Mouse (Mus musculus) embryonic facial prominence, embryonic 10.5 days (tissue): ENCODE results near the gene Cldn2. TPM values are rescaled to one million over a fixed set of nuclear protein-coding genes. Genes with fewer than 3 reads are reported as not detected.

Experiments
- DNase-seq: peaks from one replicate; pipeline ENCODE4 v3.0.0-alpha.2; 2017; ENCODE audit warnings: low spot score
- H3K27ac ChIP-seq: fragments of 300-500 bp; sonication (generic); replicated peaks from 2 replicates; pipeline ENCODE4 v1.5.1; 2016; ENCODE audit warnings: mild to moderate bottlenecking
- H3K27me3 ChIP-seq: fragments of 300-500 bp; sonication (generic); replicated peaks from 2 replicates; pipeline ENCODE4 v1.6.1; 2016; ENCODE audit warnings: low read depth, mild to moderate bottlenecking; ENCODE audit not compliant: poor library complexity, severe bottlenecking
- H3K36me3 ChIP-seq: fragments of 300-500 bp; sonication (generic); replicated peaks from 2 replicates; pipeline ENCODE4 v1.6.1; 2016; ENCODE audit warnings: mild to moderate bottlenecking, moderate library complexity
- H3K4me1 ChIP-seq: fragments of 300-500 bp; sonication (generic); 2 replicates; pipeline ENCODE4 v1.6.1; 2016
- H3K4me3 ChIP-seq: fragments of 300-500 bp; sonication (generic); 2 replicates; pipeline ENCODE4 v1.5.1; 2016; ENCODE audit warnings: mild to moderate bottlenecking, moderate library complexity
- H3K9me3 ChIP-seq: fragments of 300-500 bp; sonication (generic); 2 replicates; pipeline ENCODE4 v1.6.1; 2016; ENCODE audit warnings: mild to moderate bottlenecking
- WGBS: fragments of 180-500 bp; shearing (Covaris S2); methylation state at CpG from one replicate; pipeline ENCODE4 v1.1.7; 2016; 5-methylcytosine and 5-hydroxymethylcytosine counted together
- polyA plus RNA-seq: library from polyadenylated mRNA; unstranded; fragments of >200 nt; fragmentation: Nextera tagmentation; extraction: Ambion mirVana; gene quantifications from 2 replicates; pipeline ENCODE4 v1.2.1, GENCODE M21; 2016

Cldn2 gene
- polyA plus RNA-seq, 1 experiment from 2014 or later = 0.15 TPM

DNA sequence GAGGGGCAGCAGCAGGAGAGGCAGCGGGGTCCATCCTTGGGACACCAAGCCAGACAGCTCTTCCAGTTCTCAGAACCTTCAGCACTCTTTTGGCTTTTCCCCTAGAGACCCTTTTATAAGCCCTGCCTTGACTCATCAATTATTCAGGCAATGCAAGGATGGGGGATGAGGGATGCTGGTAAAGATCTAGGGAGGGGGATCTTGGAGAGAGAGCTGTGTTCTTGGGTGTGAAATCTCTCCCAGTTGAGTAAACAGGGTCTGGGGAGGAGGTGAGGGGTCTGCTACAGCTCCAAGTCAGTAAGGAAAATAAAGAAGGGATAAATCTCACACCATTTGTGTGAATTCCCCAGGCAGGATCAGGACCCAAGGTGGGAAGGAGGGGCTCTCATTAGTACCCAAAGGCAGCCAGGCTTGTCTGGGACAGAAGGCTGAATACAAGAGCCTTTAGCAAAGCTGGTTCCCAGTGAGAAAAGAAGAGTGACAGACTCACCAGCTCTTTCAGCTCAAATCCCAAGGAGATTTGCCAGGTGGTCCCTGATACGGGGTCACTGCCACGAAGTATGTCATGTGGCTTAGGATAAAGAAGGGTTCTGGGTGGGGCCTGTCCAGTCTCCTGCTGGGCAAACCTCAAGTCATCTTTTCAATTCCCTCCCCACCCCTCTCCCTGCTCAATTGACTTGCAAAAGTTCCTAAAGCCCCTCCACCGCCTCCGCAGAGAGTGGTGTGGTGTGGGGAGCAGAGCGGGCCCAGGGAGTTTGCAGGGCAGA lies 18.2 kb upstream of the Cldn2 start, which contains the start of gene Ripply1:
Gene Ripply1 (minus strand): TSS at position 76 of the 767 bp plus-strand sequence.
- WGBS = 34% methylated on average over 6 of the region's 6 CpGs
- Histone ChIP-seq H3K9me3 (no peaks in the 10 kb centered on the region), H3K4me3 (no peak within 1 kb of the TSS), H3K4me1 (peaks cover 6% of the 10 kb centered on the region; the same call in 1 of the 2 replicates), H3K27ac (no peak within 1 kb of the TSS), H3K36me3 (no peaks in the 10 kb centered on the region), H3K27me3 (peaks cover 86% of the 10 kb centered on the region)
- no peak for DNase-seq

DNA sequence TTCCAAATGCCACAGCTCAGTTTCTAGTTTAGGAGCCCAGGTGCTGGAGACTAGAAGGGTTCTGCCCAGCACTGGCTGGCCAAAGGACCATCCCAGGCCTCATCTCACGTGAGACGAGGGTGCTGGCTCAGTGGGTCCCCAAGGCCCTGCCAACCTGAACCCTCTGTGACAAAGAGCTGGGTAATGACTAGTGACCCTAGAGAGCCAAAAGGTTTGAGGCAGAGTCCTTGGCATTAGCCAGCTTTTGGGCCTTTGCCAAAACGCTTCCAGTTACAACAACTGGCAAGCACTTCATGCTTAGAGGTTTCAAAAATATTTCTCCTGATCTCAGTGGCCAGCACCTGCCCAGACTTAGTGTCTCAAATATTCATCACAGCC lies 17.6 kb upstream of the Cldn2 start:
- H3K4me3 ChIP-seq = no peak overlapping the region
- 57% methylated on average over 3 of the region's 3 CpGs for WGBS
- no peaks in the 10 kb centered on the region for H3K9me3 ChIP-seq
- H3K36me3 ChIP-seq = no peaks in the 10 kb centered on the region
- H3K27ac ChIP-seq = no peak overlapping the region
- H3K4me1 ChIP-seq = peaks cover 6% of the 10 kb centered on the region; the same call in 1 of the 2 replicates
- peaks cover 82% of the 10 kb centered on the region for H3K27me3 ChIP-seq
- no peak for DNase-seq

DNA sequence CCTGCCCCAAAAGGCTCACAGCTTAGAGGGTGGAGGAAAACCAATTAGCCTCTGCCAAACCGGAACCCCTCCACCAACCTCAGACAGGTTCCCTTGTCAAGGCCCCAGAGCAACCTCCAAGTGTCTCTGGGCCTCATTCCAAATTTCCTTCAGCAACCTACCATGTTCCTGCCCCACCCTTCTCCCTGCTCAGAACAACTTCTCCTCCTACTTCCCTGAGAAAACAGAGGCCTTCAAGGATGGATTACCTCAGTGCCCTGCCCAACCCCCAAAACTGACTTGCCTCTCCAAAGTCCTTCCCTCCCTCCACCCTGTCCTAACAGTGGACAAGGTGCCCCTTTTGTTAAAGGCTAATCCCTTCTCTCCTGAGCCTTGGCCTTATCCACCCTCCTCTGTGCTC lies 14.9 kb upstream of the Cldn2 start:
- Histone ChIP-seq H3K9me3 (no peaks in the 10 kb centered on the region), H3K4me1 (peaks cover 6% of the 10 kb centered on the region; the same call in 1 of the 2 replicates), H3K27me3 (peaks cover 76% of the 10 kb centered on the region), H3K4me3 (no peak overlapping the region), H3K36me3 (no peaks in the 10 kb centered on the region), H3K27ac (no peak overlapping the region)
- 45% methylated on average over 1 of the region's 1 CpGs for WGBS
- DNase-seq = no peak

DNA sequence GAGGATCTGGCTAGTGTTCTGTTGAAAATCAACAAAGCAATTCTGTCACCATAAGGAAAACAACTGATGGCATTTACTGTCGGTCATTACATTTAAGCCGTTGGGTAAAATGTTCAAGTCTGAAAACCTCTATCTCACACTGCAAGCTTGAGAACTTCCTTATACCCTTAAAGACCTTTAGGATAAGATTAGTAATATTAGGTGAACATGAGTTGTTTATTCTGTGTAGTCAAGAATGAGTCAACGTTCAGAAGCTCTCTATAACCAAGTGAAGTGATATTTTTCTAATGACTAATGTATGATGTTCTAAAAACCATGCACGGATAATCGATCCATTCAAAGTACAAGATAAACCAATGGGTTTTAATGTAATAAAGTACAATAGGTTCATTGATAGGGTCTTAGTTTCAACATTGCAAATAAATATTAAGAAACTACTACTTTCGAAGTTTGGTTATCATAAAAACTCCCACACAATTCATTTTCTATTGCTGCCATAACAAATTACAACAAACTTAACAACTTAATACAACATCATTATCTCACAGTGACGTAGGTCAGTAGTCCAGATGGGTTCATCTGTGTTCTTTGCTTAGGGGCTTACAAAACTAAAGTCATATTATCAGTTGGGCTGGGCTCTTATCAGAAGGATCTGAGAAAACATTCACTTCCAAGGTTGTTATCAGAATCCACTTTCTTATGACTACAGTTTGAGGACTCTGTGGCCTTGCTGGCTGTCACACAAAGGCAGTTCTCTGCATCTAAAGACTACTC lies 6.4 kb upstream of the Cldn2 start:
- Histone ChIP-seq H3K27ac (no peak overlapping the region), H3K9me3 (no peaks in the 10 kb centered on the region), H3K4me1 (no peaks in the 10 kb centered on the region), H3K4me3 (no peak overlapping the region), H3K27me3 (peaks cover 88% of the 10 kb centered on the region), H3K36me3 (no peaks in the 10 kb centered on the region)
- WGBS = 86% methylated on average over 7 of the region's 7 CpGs
- DNase-seq = no peak

DNA sequence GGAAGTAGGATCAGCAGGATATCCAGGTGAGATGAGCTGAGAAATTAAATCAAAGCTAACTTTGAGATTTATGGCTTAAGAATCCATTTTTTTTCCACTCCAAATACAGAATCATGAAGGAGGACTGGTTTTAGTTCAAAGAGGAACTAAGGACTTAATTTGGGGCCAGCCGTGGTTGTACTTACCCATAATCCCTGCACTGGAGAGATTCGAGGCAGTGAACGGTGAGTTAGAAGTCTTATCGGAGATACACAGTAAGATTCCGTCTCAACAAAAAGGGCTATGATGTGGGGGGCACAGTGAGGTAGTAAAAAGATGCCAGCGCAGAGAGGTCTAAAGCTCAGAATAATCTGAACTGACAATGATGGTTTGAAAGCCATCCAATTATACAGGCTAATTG lies 4.6 kb upstream of the Cldn2 start:
- 78% methylated on average over 6 of the region's 6 CpGs for whole genome bisulfite sequencing
- no peak overlapping the region for H3K27ac ChIP-seq
- no peaks in the 10 kb centered on the region for H3K4me1 ChIP-seq
- peaks cover 88% of the 10 kb centered on the region for H3K27me3 ChIP-seq
- no peak for DNase-seq
- H3K9me3 ChIP-seq = no peaks in the 10 kb centered on the region
- no peak overlapping the region for H3K4me3 ChIP-seq
- H3K36me3 ChIP-seq = no peaks in the 10 kb centered on the region

DNA sequence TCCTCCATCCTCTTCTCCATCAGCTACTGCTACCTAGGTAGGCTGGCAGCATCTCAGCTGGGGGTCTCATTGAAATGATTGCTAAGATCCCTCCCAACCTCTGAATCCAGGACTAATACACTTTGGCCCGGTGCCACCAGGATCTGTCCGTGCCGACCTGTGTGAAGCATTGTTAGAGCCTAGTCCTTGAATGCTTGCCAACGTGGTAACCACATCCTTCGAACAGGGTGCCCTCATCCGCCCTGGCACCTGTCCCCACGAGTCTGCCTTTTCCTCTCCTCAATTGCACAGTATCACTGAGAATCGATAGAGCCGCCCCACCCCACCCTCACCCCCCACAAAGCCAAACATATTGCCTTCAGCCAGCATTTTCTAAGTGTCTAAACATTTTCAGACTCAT lies 2.8 kb upstream of the Cldn2 start:
- 88% methylated on average over 9 of the region's 9 CpGs for WGBS
- no peaks in the 10 kb centered on the region for H3K9me3 ChIP-seq
- peaks cover 87% of the 10 kb centered on the region for H3K27me3 ChIP-seq

DNA sequence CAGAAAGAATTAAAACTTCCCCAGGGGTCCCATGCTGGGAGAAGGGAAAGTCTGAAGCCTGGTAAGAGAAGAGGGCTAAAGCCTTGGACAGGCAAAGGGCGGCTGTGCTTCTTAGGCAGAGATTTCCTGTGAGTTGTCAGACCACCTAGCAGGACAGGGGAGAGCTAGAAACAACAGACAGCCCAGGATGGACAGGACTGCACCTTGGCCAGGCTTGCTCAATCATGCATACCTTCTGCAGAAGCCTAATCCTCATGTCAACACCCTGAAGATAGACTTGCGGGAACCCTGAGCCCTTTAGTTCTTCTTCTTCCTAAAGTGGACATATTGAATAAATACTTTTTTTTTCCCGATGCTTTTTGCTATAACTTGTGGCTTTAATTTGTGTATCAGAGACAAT lies 675 bp upstream of the Cldn2 start:
- H3K27ac ChIP-seq = no peak overlapping the region
- H3K36me3 ChIP-seq = no peaks in the 10 kb centered on the region
- no peak for DNase-seq
- H3K27me3 ChIP-seq = peaks cover 95% of the 10 kb centered on the region
- H3K4me1 ChIP-seq = no peaks in the 10 kb centered on the region
- 71% methylated on average over 3 of the region's 3 CpGs for WGBS
- H3K9me3 ChIP-seq = no peaks in the 10 kb centered on the region
- H3K4me3 ChIP-seq = no peak overlapping the region

More for the DNA sequence above, 2.8 kb upstream of the Cldn2 start:
- H3K36me3 ChIP-seq = no peaks in the 10 kb centered on the region
- H3K27ac ChIP-seq = no peak overlapping the region
- DNase-seq = no peak
- H3K4me3 ChIP-seq = no peak overlapping the region
- H3K4me1 ChIP-seq = no peaks in the 10 kb centered on the region

DNA sequence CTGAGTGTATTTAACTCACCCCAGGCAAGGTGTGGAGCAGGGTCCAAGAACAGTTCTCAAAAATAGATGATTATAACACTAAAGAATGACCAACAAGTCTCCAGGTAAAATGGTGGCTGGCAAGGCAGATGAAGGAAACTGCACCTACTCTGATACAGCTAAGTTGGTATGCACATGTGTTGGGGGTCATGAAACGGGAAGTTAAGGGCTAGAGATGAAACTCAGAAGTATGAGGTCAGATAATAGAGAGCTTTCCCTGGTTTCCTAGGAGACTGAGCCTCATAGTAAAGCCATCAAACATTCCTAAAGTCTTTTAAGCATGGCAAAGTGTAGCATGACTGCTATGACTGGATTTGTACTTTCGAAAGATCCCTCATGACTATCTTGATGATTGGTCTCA lies 2.4 kb downstream of the Cldn2 start:
- no peaks in the 10 kb centered on the region for H3K36me3 ChIP-seq
- WGBS = 79% methylated on average over 2 of the region's 2 CpGs
- H3K27ac ChIP-seq = no peak overlapping the region
- H3K4me3 ChIP-seq = no peak overlapping the region
- peaks cover 87% of the 10 kb centered on the region for H3K27me3 ChIP-seq
- no peak for DNase-seq
- H3K4me1 ChIP-seq = no peaks in the 10 kb centered on the region
- H3K9me3 ChIP-seq = no peaks in the 10 kb centered on the region

DNA sequence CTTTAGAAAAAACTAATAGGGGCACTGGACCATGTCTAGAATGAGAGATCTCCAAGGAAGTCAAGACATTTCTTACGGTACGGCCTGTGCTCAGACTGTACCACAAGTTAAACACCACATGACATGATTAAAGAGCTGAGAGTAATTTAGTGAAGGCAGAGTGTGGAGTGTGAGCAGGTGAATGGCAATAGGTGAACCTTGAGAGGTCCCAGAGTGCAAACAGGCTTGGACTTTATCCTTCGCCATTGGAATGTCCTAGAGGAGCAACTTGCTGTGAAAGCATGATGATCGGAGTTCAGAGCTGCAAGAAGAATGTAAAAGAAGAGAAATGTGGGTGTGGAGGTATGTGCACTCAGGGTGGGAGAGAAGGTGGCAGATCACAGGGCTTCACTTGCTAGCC lies 5.3 kb downstream of the Cldn2 start:
- H3K27ac ChIP-seq = no peak overlapping the region
- no peaks in the 10 kb centered on the region for H3K36me3 ChIP-seq
- no peaks in the 10 kb centered on the region for H3K4me1 ChIP-seq
- H3K9me3 ChIP-seq = no peaks in the 10 kb centered on the region
- no peak for DNase-seq
- H3K27me3 ChIP-seq = peaks cover 92% of the 10 kb centered on the region
- 87% methylated on average over 4 of the region's 4 CpGs for WGBS
- H3K4me3 ChIP-seq = no peak overlapping the region

DNA sequence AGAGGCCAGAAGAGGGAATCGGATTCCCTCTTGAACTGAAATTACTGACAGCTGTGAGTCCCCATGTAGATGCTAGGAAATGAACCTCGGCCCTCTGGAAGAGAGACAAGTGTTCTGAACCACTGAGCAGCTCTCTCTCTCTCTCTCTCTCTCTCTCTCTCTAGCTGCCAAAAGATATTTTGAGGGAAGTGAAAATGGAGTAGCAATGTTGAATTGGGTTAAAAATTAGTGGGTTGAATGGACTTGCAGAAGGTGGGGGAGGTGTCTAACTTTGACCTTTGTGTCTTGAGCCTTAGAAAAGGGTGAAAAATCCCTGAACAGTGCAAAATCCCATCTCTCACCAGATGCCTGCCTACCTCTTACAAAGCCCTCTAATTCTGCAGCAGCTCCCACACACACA lies 6.8 kb downstream of the Cldn2 start:
- WGBS = 70% methylated on average over 2 of the region's 2 CpGs
- Histone ChIP-seq H3K4me3 (no peak overlapping the region), H3K27ac (no peak overlapping the region), H3K27me3 (peaks cover 92% of the 10 kb centered on the region), H3K4me1 (no peaks in the 10 kb centered on the region), H3K36me3 (no peaks in the 10 kb centered on the region), H3K9me3 (no peaks in the 10 kb centered on the region)
- DNase-seq = no peak

DNA sequence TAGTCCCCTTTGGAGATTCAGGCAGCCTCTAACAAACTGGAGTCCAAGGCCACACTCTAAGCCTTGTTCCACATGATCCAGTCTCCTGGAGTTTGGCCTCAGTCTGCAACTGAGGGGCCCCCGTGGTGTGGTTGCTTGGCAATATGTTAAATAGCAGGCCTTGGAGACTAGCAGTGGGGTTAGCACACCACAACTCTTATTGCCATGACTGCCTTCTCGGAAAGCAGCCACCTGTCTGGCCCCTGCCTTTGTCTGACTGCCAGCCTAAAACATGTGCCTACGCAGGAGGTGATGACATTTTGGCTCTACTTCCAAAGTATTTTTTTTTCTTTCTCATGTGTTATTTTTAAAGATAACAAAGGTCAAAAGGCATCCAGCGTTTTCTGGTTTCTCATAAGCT lies 7.5 kb downstream of the Cldn2 start:
- H3K4me1 ChIP-seq = no peaks in the 10 kb centered on the region
- peaks cover 92% of the 10 kb centered on the region for H3K27me3 ChIP-seq
- H3K9me3 ChIP-seq = no peaks in the 10 kb centered on the region
- no peak overlapping the region for H3K27ac ChIP-seq
- 65% methylated on average over 4 of the region's 4 CpGs for WGBS
- no peaks in the 10 kb centered on the region for H3K36me3 ChIP-seq
- H3K4me3 ChIP-seq = no peak overlapping the region
- DNase-seq = no peak

DNA sequence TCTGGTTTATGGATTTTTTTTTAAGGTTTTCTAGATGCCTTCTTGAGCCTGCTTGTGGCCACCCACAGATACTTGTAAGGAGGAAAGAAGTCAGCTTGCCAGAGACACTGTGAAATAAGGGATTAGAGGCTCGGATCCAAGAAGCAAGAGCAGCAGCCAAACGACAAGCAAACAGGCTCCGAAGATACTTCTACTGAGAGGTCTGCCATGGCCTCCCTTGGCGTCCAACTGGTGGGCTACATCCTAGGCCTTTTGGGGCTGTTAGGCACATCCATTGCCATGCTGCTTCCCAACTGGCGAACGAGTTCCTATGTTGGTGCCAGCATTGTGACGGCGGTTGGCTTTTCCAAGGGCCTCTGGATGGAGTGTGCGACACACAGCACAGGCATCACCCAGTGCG lies 7.9 kb downstream of the Cldn2 start:
- 91% methylated on average over 10 of the region's 10 CpGs for WGBS
- Histone ChIP-seq H3K36me3 (no peaks in the 10 kb centered on the region), H3K27me3 (peaks cover 92% of the 10 kb centered on the region), H3K4me1 (no peaks in the 10 kb centered on the region), H3K27ac (no peak overlapping the region), H3K9me3 (no peaks in the 10 kb centered on the region), H3K4me3 (no peak overlapping the region)
- DNase-seq = no peak
